Mouse (Mus musculus) T-helper 2 cell (primary cell): ENCODE measurements around the gene Tent2.
"Not testable (repeated sequence)": the region's sequence is repeated elsewhere in the genome, so short reads cannot be mapped to it uniquely, and the experiment has no call there.

Source experiments
- in situ Hi-C: fragments of 300-600 bp; cut with MboI, MseI; formaldehyde crosslinking; loops from one replicate; pipeline ENCODE4 v1.15.1; 2025; ENCODE audit warnings: high pct_unique_total_duplicates

Tent2 gene

GRCm38 (mm10) chr13:93191831-93192645, at the start of gene Tent2:
Tent2 (minus strand) TSS chr13:93192385.
- in situ Hi-C loops = no loop called here

- in situ Hi-C loops = loop anchor here (10.0 kb wide), 1 partner anchor 256 kb away; no protein-coding TSS in a partner anchor
Observed at GRCm38 (mm10) chr13:93241180-93241579, 49.0 kb upstream of the Tent2 start.

GRCm38 (mm10) chr13:93239561-93239960, 47.4 kb upstream of the Tent2 start:
- in situ Hi-C loops = no loop called here

GRCm38 (mm10) chr13:93239134-93239533, 46.9 kb upstream of the Tent2 start:
- in situ Hi-C loops = no loop called here

GRCm38 (mm10) chr13:93237677-93238398, 45.7 kb upstream of the Tent2 start:
- in situ Hi-C loops = no loop called here

GRCm38 (mm10) chr13:93234267-93235039, 42.3 kb upstream of the Tent2 start:
- in situ Hi-C loops = no loop called here

- in situ Hi-C loops = no loop called here
Observed at GRCm38 (mm10) chr13:93232335-93232734, 40.1 kb upstream of the Tent2 start.

GRCm38 (mm10) chr13:93231016-93231415, 38.8 kb upstream of the Tent2 start:
- in situ Hi-C loops = no loop called here

- in situ Hi-C loops = no loop called here
Observed at GRCm38 (mm10) chr13:93211741-93212140, 19.6 kb upstream of the Tent2 start.

GRCm38 (mm10) chr13:93192646-93193026, 451 bp upstream of the Tent2 start:
- in situ Hi-C loops = no loop called here

- in situ Hi-C loops = no loop called here
Observed at GRCm38 (mm10) chr13:93189416-93189815, 2.8 kb downstream of the Tent2 start.

GRCm38 (mm10) chr13:93188738-93189137, 3.4 kb downstream of the Tent2 start:
- in situ Hi-C loops = no loop called here

GRCm38 (mm10) chr13:93187792-93188191, 4.4 kb downstream of the Tent2 start:
- in situ Hi-C loops = not testable (repeated sequence)

- in situ Hi-C loops = no loop called here
Observed at GRCm38 (mm10) chr13:93180351-93180750, 11.8 kb downstream of the Tent2 start.

GRCm38 (mm10) chr13:93179522-93179921, 12.7 kb downstream of the Tent2 start:
- in situ Hi-C loops = no loop called here

GRCm38 (mm10) chr13:93177571-93177970, 14.6 kb downstream of the Tent2 start:
- in situ Hi-C loops = no loop called here

GRCm38 (mm10) chr13:93163303-93163702, 28.9 kb downstream of the Tent2 start:
- in situ Hi-C loops = no loop called here

GRCm38 (mm10) chr13:93162456-93162855, 29.7 kb downstream of the Tent2 start:
- in situ Hi-C loops = no loop called here

GRCm38 (mm10) chr13:93158261-93158660, 33.9 kb downstream of the Tent2 start:
- in situ Hi-C loops = no loop called here

- in situ Hi-C loops = no loop called here
Observed at GRCm38 (mm10) chr13:93153280-93153679, 38.9 kb downstream of the Tent2 start.

GRCm38 (mm10) chr13:93144336-93145167, 47.6 kb downstream of the Tent2 start, which contains the start of gene Cmya5:
Cmya5 (minus strand) TSS chr13:93144724.
- in situ Hi-C loops = no loop called here
